8 mouse cellular contexts compared by ENCODE assay signal in genomic region chr3:108084767-108085270, GRCm38 (mm10). TPM values are rescaled to one million over a fixed set of nuclear protein-coding genes. Genes with fewer than 3 reads are reported as not detected.
DNase-seq lines count a peak whose midpoint lies in the region; ATAC-seq and TF ChIP-seq lines count a peak whose summit lies in the region.

No protein-coding gene starts in this region.

- WGBS in embryonic facial prominence, embryonic 12.5 days: 18% methylated on average over 13 of the region's 13 CpGs
- WGBS in intestine, embryonic 16.5 days: 9% methylated on average over 13 of the region's 13 CpGs

- no peak for TF ChIP-seq CTCF in layer of hippocampus, adult 2 months (conservative IDR thresholded peaks at IDR 0.05)

- peak overlapping the region; percentile 100 for H3K4me2 ChIP-seq in embryonic facial prominence, embryonic 12.5 days (replicated peaks)
- H3K4me2 ChIP-seq in intestine, embryonic 16.5 days (ENCODE audit: low read depth, low read length): peak overlapping the region; percentile 96

- H3K27ac ChIP-seq in layer of hippocampus, adult 2 months: peak overlapping the region; percentile 94
- peak overlapping the region; percentile 90 for H3K27ac ChIP-seq in embryonic facial prominence, embryonic 12.5 days
- H3K27ac ChIP-seq in intestine, embryonic 16.5 days (ENCODE audit: low read length): peak overlapping the region; percentile 92

- H3K9ac ChIP-seq in embryonic facial prominence, embryonic 12.5 days: peak overlapping the region; percentile 74
- H3K9ac ChIP-seq in intestine, embryonic 16.5 days (ENCODE audit: low read depth, low read length): peak overlapping the region; percentile 76

- DNase-seq in layer of hippocampus, adult 2 months (ENCODE audit: low spot score in 2 of 2): peak in 1 of 2 experiments; percentile 27
- no peak for DNase-seq in layer of hippocampus, adult 18-20 months (ENCODE audit: low spot score in 2 of 2)
- no peak for DNase-seq in embryo, embryonic 9.5 days (ENCODE audit: extremely low spot score)
- DNase-seq in frontal cortex, adult 2 months (ENCODE audit: extremely low spot score in 1 of 2, low spot score in 1 of 2): no peak
- no peak for DNase-seq in left cerebral cortex, adult 18-20 months (ENCODE audit: low spot score in 2 of 2)

- no peak for ATAC-seq in embryonic facial prominence, embryonic 12.5 days (ENCODE audit: insufficient number of reproducible peaks, insufficient read depth, low FRiP score, low TSS enrichment)
- peak; percentile 7; the same call in 1 of the 2 replicates for ATAC-seq in intestine, embryonic 16.5 days
- peak; percentile 5; the same call in 1 of the 2 replicates for ATAC-seq in monocyte, adult 5-6 weeks (replicated peaks; ENCODE audit: insufficient number of reproducible peaks, low FRiP score, low TSS enrichment, poor library complexity, severe bottlenecking)

- H3K27me3 ChIP-seq in embryonic facial prominence, embryonic 12.5 days: no peaks in the 10 kb centered on the region
- H3K27me3 ChIP-seq in intestine, embryonic 16.5 days (replicated peaks; ENCODE audit: control insufficient read depth, insufficient read depth, low read length): no peaks in the 10 kb centered on the region

- H3K36me3 ChIP-seq in embryonic facial prominence, embryonic 12.5 days: peaks cover 10% of the 10 kb centered on the region; the same call in 1 of the 2 replicates
- H3K36me3 ChIP-seq in intestine, embryonic 16.5 days (ENCODE audit: control insufficient read depth, insufficient read depth, low read length): no peaks in the 10 kb centered on the region

- peak overlapping the region; percentile 71 for H3K4me3 ChIP-seq in layer of hippocampus, adult 2 months
- peak overlapping the region; percentile 68 for H3K4me3 ChIP-seq in embryonic facial prominence, embryonic 12.5 days
- H3K4me3 ChIP-seq in intestine, embryonic 16.5 days (ENCODE audit: low read length): peak overlapping the region; percentile 77

- H3K4me1 ChIP-seq in embryonic facial prominence, embryonic 12.5 days: peaks cover 48% of the 10 kb centered on the region
- peaks cover 41% of the 10 kb centered on the region for H3K4me1 ChIP-seq in intestine, embryonic 16.5 days (ENCODE audit: control insufficient read depth, insufficient read depth, low read length)

- H3K9me3 ChIP-seq in embryonic facial prominence, embryonic 12.5 days: no peaks in the 10 kb centered on the region
- no peaks in the 10 kb centered on the region for H3K9me3 ChIP-seq in intestine, embryonic 16.5 days (ENCODE audit: control insufficient read depth, low read length)

RNA-seq across cellular contexts. Expression of gene Ampd2, which starts 1.6 kb away (rescaled TPM):
- 10 to 100 TPM; 74.0 to 76.7 TPM for total RNA-seq in layer of hippocampus, adult 2 months (2021)
- 10 to 100 TPM; 68.7 to 73.6 TPM for total RNA-seq in layer of hippocampus, adult 18-20 months (2021)
- polyA plus RNA-seq in embryonic facial prominence, embryonic 12.5 days (2016; fragmentation: Nextera tagmentation; extraction: Ambion mirVana): 48.4 and 50.9 TPM in 2 replicates
- 46.9 and 48.9 TPM in 2 replicates for polyA plus RNA-seq in intestine, embryonic 16.5 days (2015; fragmentation: Nextera tagmentation; extraction: Ambion mirVana)
- total RNA-seq in monocyte, adult 5-6 weeks (2017): 15.6 to 22.0 TPM (median 18.4 TPM) in 3 replicates
- 188 and 230 TPM in 2 replicates for polyA plus RNA-seq in frontal cortex, adult 2 months (2012; rRNA removed)
- 10 to 100 TPM; 52.3 to 58.5 TPM for total RNA-seq in left cerebral cortex, adult 18-20 months (2021)

RNA-seq across cellular contexts. Expression of gene Gnat2, which starts 7.8 kb away (rescaled TPM):
- not detected for total RNA-seq in layer of hippocampus, adult 2 months (2021)
- not detected for total RNA-seq in layer of hippocampus, adult 18-20 months (2021)
- polyA plus RNA-seq in embryonic facial prominence, embryonic 12.5 days (2016; fragmentation: Nextera tagmentation; extraction: Ambion mirVana): 0.47 and 0.55 TPM in 2 replicates
- 1.9 and 2.7 TPM in 2 replicates for polyA plus RNA-seq in intestine, embryonic 16.5 days (2015; fragmentation: Nextera tagmentation; extraction: Ambion mirVana)
- total RNA-seq in monocyte, adult 5-6 weeks (2017): not detected in 3 replicates
- 0.53 and 0.58 TPM in 2 replicates for polyA plus RNA-seq in frontal cortex, adult 2 months (2012; rRNA removed)
- under 1 TPM in 1 of 2 experiments, not detected in 1; 0.21 TPM for total RNA-seq in left cerebral cortex, adult 18-20 months (2021)

RNA-seq across cellular contexts. Expression of gene Gstm4, which starts 40.1 kb away (rescaled TPM):
- total RNA-seq in layer of hippocampus, adult 2 months (2021): 10 to 100 TPM; 11.5 to 12.3 TPM
- 10 to 100 TPM; 12.3 to 13.2 TPM for total RNA-seq in layer of hippocampus, adult 18-20 months (2021)
- polyA plus RNA-seq in embryonic facial prominence, embryonic 12.5 days (2016; fragmentation: Nextera tagmentation; extraction: Ambion mirVana): 14.4 and 16.6 TPM in 2 replicates
- polyA plus RNA-seq in intestine, embryonic 16.5 days (2015; fragmentation: Nextera tagmentation; extraction: Ambion mirVana): 47.9 and 49.2 TPM in 2 replicates
- total RNA-seq in monocyte, adult 5-6 weeks (2017): 7.4 to 12.4 TPM (median 8.4 TPM) in 3 replicates
- polyA plus RNA-seq in frontal cortex, adult 2 months (2012; rRNA removed): 12.7 and 15.0 TPM in 2 replicates
- total RNA-seq in left cerebral cortex, adult 18-20 months (2021): 10 to 100 TPM; 11.5 to 11.6 TPM
